Mouse (Mus musculus): Measurements from ENCODE around the gene Atrnl1.

GRCm38 (mm10) chr19:57975201-57975600, 364.4 kb downstream of the Atrnl1 start:
- TF ChIP-seq POLR2A (IDR thresholded peaks at IDR 0.05; ENCODE audit: borderline replicate concordance, control insufficient read depth, low read depth, low read length) (no peak), CTCF (IDR thresholded peaks at IDR 0.05; ENCODE audit: control insufficient read depth, insufficient read depth, low read length) (no peak)

Measured in bone marrow, adult 2 months (tissue).